Mouse (Mus musculus) heart, embryonic 14.5 days (tissue): ENCODE measurements around the gene Gstt2. TPM values are rescaled to one million over a fixed set of nuclear protein-coding genes. Genes with fewer than 3 reads are reported as not detected.
"Not testable (repeated sequence)": the region's sequence is repeated elsewhere in the genome, so short reads cannot be mapped to it uniquely, and the experiment has no call there.

Experiments
- ATAC-seq: fragments of 200-750 bp; cut with Nextera tagmentation; 2 replicates; pipeline ENCODE4 v1.8.0; 2017; ENCODE audit warnings: low read depth, moderate TSS enrichment; ENCODE audit not compliant: insufficient number of reproducible peaks, insufficient read depth, low FRiP score
- H3K27ac ChIP-seq, 2 experiments: fragments of 200-500 bp in 1 of 2; fragments of 300-500 bp in 1 of 2; sonication (generic) in 1 of 2; replicated peaks in 1 of 2; 2 replicates each; pipeline ENCODE4 v1.5.1; 2012 to 2014; ENCODE audit warnings: low read depth in 2 of 2, low read length in 2 of 2, control low read depth in 1 of 2, mild to moderate bottlenecking in 1 of 2, mixed read lengths in 1 of 2; ENCODE audit not compliant: control insufficient read depth in 1 of 2, insufficient read depth in 1 of 2
- H3K27me3 ChIP-seq: fragments of 300-500 bp; sonication (generic); 2 replicates; pipeline ENCODE4 v1.6.1; 2014; ENCODE audit warnings: mild to moderate bottlenecking, low read length, control low read depth; ENCODE audit not compliant: control insufficient read depth, insufficient read depth
- H3K36me3 ChIP-seq: fragments of 300-500 bp; sonication (generic); 2 replicates; pipeline ENCODE4 v1.6.1; 2014; ENCODE audit warnings: mild to moderate bottlenecking, control low read depth, low read length, mixed read lengths; ENCODE audit not compliant: control insufficient read depth, insufficient read depth
- H3K4me1 ChIP-seq, 2 experiments: fragments of 200-500 bp in 1 of 2; fragments of 300-500 bp in 1 of 2; sonication (generic) in 1 of 2; 2 replicates each; pipeline ENCODE4 v1.6.1; 2012 to 2014; ENCODE audit warnings: low read length in 2 of 2, control low read depth in 1 of 2, mixed read lengths in 1 of 2; ENCODE audit not compliant: control insufficient read depth in 2 of 2, insufficient read depth in 2 of 2
- H3K4me2 ChIP-seq: fragments of 300-500 bp; sonication (generic); 2 replicates; pipeline ENCODE4 v1.6.1; 2014; ENCODE audit warnings: mild to moderate bottlenecking, low read length
- H3K4me3 ChIP-seq, 2 experiments: fragments of 200-500 bp in 1 of 2; fragments of 300-500 bp in 1 of 2; sonication (generic) in 1 of 2; 2 replicates each; pipeline ENCODE4 v1.5.1; 2012 to 2014; ENCODE audit warnings: low read length in 2 of 2, mild to moderate bottlenecking in 2 of 2, control low read depth in 1 of 2, low read depth in 1 of 2, moderate library complexity in 1 of 2; ENCODE audit not compliant: control insufficient read depth in 1 of 2, insufficient read depth in 1 of 2
- H3K9ac ChIP-seq: fragments of 300-500 bp; sonication (generic); 2 replicates; pipeline ENCODE4 v1.6.1; 2014; ENCODE audit warnings: mild to moderate bottlenecking, low read length
- H3K9me3 ChIP-seq: fragments of 300-500 bp; sonication (generic); 2 replicates; pipeline ENCODE4 v1.6.1; 2016; ENCODE audit warnings: low read length, control low read depth; ENCODE audit not compliant: control insufficient read depth
- WGBS: fragments of 180-500 bp; shearing (Covaris S2); extraction: QIAGEN DNeasy Blood & Tissue Kit; methylation state at CpG from one replicate; pipeline ENCODE4 v1.1.7; 2014; 5-methylcytosine and 5-hydroxymethylcytosine counted together
- polyA plus RNA-seq: library from polyadenylated mRNA; unstranded; fragments of >200 nt; fragmentation: Nextera tagmentation; extraction: Ambion mirVana; gene quantifications from 2 replicates; pipeline ENCODE4 v1.2.1, GENCODE M21; 2014

Gene Gstt2
- polyA plus RNA-seq, 1 experiment from 2014 or later = 13.5 TPM

DNA sequence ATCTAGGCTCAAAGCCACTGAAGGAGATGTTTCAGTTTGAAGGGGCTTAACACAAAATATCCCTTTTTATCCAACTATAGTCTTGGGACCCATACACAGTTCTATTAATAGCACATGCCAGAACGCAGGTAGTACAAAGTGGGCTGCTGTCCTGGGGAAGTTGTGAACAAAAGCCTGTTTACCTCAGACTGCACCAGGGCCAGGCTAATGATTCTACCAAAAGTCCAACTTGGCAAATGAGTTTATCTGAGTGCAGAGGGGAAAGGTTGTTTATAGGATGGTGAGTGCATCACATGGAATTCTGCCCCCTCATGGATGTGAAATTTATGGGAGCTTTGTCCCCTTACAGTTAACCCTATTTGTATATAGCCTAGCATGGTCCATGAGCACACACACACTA, 7.6 kb upstream of the Gstt2 start:
- Histone ChIP-seq H3K4me2 (no peak overlapping the region), H3K27ac (no peak overlapping the region), H3K36me3 (no peaks in the 10 kb centered on the region), H3K4me1 (no peaks in the 10 kb centered on the region), H3K4me3 (no peak overlapping the region), H3K9me3 (no peaks in the 10 kb centered on the region), H3K27me3 (no peaks in the 10 kb centered on the region), H3K9ac (no peak overlapping the region)
- 27% methylated on average over 1 of the region's 1 CpGs for WGBS
- no peak for ATAC-seq

DNA sequence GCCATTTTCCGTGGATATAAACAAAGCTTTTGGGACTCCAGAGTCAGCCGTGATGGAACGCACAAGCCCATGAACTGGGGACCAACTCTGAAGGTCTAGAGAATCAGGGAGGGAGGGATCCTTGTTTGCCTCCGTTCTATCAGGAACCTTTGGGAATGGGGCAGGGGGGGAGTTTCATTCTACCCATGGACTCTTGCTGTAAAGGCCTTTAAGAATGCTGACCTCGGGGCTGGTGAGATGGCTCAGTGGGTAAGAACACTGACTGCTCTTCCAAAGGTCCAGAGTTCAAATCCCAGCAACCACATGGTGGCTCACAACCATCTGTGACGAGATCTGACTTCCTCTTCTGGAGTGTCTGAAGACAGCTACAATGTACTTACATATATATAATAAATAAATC, 6.7 kb upstream of the Gstt2 start:
- ATAC-seq, H3K27me3 ChIP-seq, H3K4me1 ChIP-seq, H3K4me3 ChIP-seq, H3K36me3 ChIP-seq, H3K9me3 ChIP-seq, H3K4me2 ChIP-seq, H3K27ac ChIP-seq, H3K9ac ChIP-seq: not testable (repeated sequence)
- WGBS = 81% methylated on average over 6 of the region's 6 CpGs

- Histone ChIP-seq H3K4me2 (no peak overlapping the region), H3K9ac (no peak overlapping the region), H3K27ac (no peak overlapping the region), H3K36me3 (no peaks in the 10 kb centered on the region), H3K4me1 (peaks cover 10 to 31% of the 10 kb centered on the region in 2 experiments), H3K27me3 (no peaks in the 10 kb centered on the region), H3K4me3 (no peak overlapping the region), H3K9me3 (no peaks in the 10 kb centered on the region)
- WGBS = 83% methylated on average over 10 of the region's 10 CpGs
- ATAC-seq = no peak
Measured at GRCm38 (mm10) chr10:75839092-75839491, 1.9 kb upstream of the Gstt2 start.

DNA sequence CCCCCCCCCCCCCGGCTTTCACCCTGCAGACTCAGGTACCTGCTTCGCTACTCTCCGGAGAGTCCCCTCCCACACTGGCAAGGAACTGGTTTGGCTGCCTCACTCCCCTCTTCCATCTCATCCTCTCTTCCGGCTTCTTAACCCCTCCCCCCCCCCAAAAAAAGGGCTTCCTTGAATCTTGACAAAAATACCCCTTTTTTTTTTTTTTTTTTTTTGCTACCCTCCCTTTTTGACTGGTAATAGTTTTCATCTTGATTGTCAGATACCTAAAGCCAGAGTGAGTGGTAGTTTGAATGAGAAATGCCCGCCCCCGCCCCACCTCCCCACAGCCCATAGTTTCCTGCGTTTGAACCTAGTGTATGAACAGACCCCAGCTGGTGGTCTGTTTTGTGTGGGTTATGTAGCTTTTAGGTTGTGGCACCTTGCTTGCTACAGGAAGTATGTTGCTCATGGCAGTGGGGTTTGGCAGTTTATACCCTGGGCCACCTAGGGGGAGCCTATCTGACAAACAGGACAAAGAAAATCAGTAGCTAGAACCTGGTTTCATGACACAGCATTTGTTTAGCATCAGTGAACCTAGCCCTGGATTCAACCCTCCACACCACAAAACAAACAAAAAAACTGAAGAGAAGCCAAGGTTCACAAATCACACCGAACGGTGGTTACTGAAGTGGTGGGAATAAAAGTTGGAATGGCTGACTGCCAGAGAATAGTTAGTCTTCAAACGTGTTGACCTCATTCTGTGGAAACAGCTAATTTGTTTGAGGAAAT, 1.3 kb downstream of the Gstt2 start:
- Histone ChIP-seq H3K9ac (peak overlapping the region; percentile 26; the same call in 1 of the 2 replicates), H3K36me3 (no peaks in the 10 kb centered on the region), H3K4me2 (peak overlapping the region; percentile 86), H3K27me3 (peaks cover 7% of the 10 kb centered on the region; the same call in 1 of the 2 replicates), H3K9me3 (no peaks in the 10 kb centered on the region), H3K4me1 (peaks cover 15 to 31% of the 10 kb centered on the region in 2 experiments), H3K27ac (no peak overlapping the region), H3K4me3 (peak overlapping the region in 1 of 2 experiments; percentile 49; a peak in 1 of 4 replicates)
- WGBS = 21% methylated on average over 9 of the region's 10 CpGs
- ATAC-seq = no peak

DNA sequence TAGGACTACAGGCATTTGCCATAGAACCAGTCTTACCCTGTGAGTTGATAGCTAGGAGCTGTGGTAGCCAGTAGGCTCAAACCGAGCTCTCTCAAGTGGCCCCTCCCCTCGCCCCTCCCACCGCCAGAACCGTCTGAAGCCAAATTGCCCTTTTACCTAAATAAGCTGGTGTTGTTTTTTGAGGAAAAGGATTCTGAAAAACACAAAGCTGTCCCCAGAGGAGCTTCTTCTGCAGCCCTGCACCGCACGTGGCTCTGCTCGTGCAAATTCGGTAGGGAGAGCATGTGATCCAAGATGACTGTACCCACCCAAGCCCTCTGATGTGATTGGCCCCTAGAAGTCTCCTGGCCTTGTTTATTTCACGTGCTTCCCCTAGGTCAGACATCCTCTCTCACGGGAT, 1.9 kb downstream of the Gstt2 start:
- Histone ChIP-seq H3K36me3 (no peaks in the 10 kb centered on the region), H3K9me3 (no peaks in the 10 kb centered on the region), H3K4me3 (peak overlapping the region; percentile 35 to 49), H3K9ac (peak overlapping the region; percentile 26; the same call in 1 of the 2 replicates), H3K27ac (no peak overlapping the region), H3K27me3 (peaks cover 7% of the 10 kb centered on the region; the same call in 1 of the 2 replicates), H3K4me1 (peaks cover 15 to 31% of the 10 kb centered on the region in 2 experiments), H3K4me2 (peak overlapping the region; percentile 86)
- 0% methylated on average over 10 of the region's 10 CpGs for WGBS
- ATAC-seq = peak; percentile 10; the same call in 1 of the 2 replicates

DNA sequence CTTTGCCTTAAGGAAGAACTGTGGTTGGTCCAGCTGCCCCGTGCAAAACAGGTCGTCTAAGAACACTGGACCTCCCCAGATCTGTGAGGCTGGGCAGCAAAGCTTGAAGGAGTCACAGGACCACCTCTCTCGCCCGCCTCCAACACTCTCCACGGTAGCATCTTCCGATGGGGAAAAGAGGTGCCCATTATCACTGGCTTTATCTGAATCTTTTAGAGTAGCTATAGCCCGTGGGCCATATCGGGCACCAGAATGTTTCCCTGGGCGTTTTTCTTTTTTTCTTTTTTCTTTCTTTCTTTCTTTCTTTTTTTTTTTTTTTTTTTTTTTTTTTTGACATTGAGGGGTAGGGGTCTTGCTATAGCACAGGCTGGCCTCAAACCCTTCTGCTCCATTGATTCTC, 2.5 kb downstream of the Gstt2 start:
- no peak for ATAC-seq
- peak overlapping the region; percentile 86 for H3K4me2 ChIP-seq
- 10% methylated on average over 9 of the region's 9 CpGs for WGBS
- H3K27me3 ChIP-seq = peaks cover 7% of the 10 kb centered on the region; the same call in 1 of the 2 replicates
- H3K9me3 ChIP-seq = no peaks in the 10 kb centered on the region
- peaks cover 15 to 31% of the 10 kb centered on the region in 2 experiments for H3K4me1 ChIP-seq
- H3K9ac ChIP-seq = peak overlapping the region; percentile 75
- no peak overlapping the region for H3K27ac ChIP-seq
- H3K4me3 ChIP-seq = peak overlapping the region; percentile 49 to 57
- H3K36me3 ChIP-seq = no peaks in the 10 kb centered on the region

- peaks cover 15 to 31% of the 10 kb centered on the region in 2 experiments for H3K4me1 ChIP-seq
- no peak overlapping the region for H3K27ac ChIP-seq
- 4% methylated on average over 21 of the region's 21 CpGs for WGBS
Measured at GRCm38 (mm10) chr10:75834250-75834649, 3.0 kb downstream of the Gstt2 start.

More at GRCm38 (mm10) chr10:75834250-75834649, 3.0 kb downstream of the Gstt2 start:
- ATAC-seq = no peak
- peak overlapping the region; percentile 49 to 57 for H3K4me3 ChIP-seq
- H3K9ac ChIP-seq = peak overlapping the region; percentile 75
- H3K4me2 ChIP-seq = peak overlapping the region; percentile 86
- H3K36me3 ChIP-seq = no peaks in the 10 kb centered on the region
- peaks cover 7% of the 10 kb centered on the region; the same call in 1 of the 2 replicates for H3K27me3 ChIP-seq
- no peaks in the 10 kb centered on the region for H3K9me3 ChIP-seq
